Mouse (Mus musculus) heart, embryonic 13.5 days (tissue): ENCODE measurements around the gene Pigh. TPM values are rescaled to one million over a fixed set of nuclear protein-coding genes. Genes with fewer than 3 reads are reported as not detected.

Source experiments
- ATAC-seq: fragments of 200-750 bp; cut with Nextera tagmentation; 2 replicates; pipeline ENCODE4 v1.8.0; 2017; ENCODE audit warnings: moderate TSS enrichment; ENCODE audit not compliant: insufficient number of reproducible peaks, low FRiP score, low TSS enrichment; ENCODE audit errors: extremely low read depth
- H3K27ac ChIP-seq: fragments of 300-500 bp; sonication (generic); replicated peaks from 2 replicates; pipeline ENCODE4 v1.5.1; 2015; ENCODE audit warnings: moderate library complexity, mild to moderate bottlenecking, inconsistent platforms
- H3K27me3 ChIP-seq: fragments of 300-500 bp; sonication (generic); replicated peaks from 2 replicates; pipeline ENCODE4 v1.6.1; 2015; ENCODE audit warnings: mild to moderate bottlenecking, inconsistent platforms
- H3K36me3 ChIP-seq: fragments of 300-500 bp; sonication (generic); 2 replicates; pipeline ENCODE4 v1.6.1; 2015; ENCODE audit warnings: mild to moderate bottlenecking, inconsistent platforms
- H3K4me1 ChIP-seq: fragments of 300-500 bp; sonication (generic); 2 replicates; pipeline ENCODE4 v1.6.1; 2015; ENCODE audit warnings: inconsistent platforms
- H3K4me2 ChIP-seq: fragments of 300-500 bp; sonication (generic); 2 replicates; pipeline ENCODE4 v1.6.1; 2015; ENCODE audit warnings: inconsistent platforms, mild to moderate bottlenecking, moderate library complexity
- H3K4me3 ChIP-seq: fragments of 300-500 bp; sonication (generic); 2 replicates; pipeline ENCODE4 v1.5.1; 2015; ENCODE audit warnings: moderate library complexity, mild to moderate bottlenecking, inconsistent platforms
- H3K9ac ChIP-seq: fragments of 300-500 bp; sonication (generic); 2 replicates; pipeline ENCODE4 v1.6.1; 2015; ENCODE audit warnings: inconsistent platforms, mild to moderate bottlenecking, moderate library complexity
- H3K9me3 ChIP-seq: fragments of 300-500 bp; sonication (generic); 2 replicates; pipeline ENCODE4 v1.6.1; 2016; ENCODE audit warnings: inconsistent platforms
- WGBS: fragments of 180-500 bp; shearing (Covaris S2); methylation state at CpG from one replicate; pipeline ENCODE4 v1.1.7; 2015; ENCODE audit warnings: mixed read lengths; 5-methylcytosine and 5-hydroxymethylcytosine counted together
- polyA plus RNA-seq: library from polyadenylated mRNA; unstranded; fragments of >200 nt; fragmentation: Nextera tagmentation; extraction: Ambion mirVana; gene quantifications from 2 replicates; pipeline ENCODE4 v1.2.1, GENCODE M21; 2015

Pigh gene
- polyA plus RNA-seq, 1 experiment from 2014 or later, result 14.5 TPM

DNA sequence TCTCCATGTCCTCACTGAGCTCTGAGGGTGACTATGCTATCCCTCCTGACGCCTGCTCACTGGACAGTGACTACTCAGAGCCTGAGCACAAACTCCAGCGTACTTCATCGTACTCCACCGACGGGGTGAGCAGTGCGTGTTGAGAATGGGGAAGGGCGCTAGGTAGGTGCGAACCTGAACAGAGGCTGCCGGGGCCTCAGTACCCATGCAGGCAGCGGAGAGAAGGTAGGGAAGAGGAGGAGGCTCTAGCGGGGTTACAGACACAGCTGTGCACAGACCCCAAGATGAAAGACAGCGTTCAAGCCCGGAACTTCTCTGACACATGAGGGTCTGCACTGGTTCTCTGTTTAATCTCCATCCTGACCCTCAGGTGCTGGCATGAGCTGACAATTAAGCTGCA, 25.0 kb downstream of the Pigh start:
- no peak for ATAC-seq
- Histone ChIP-seq H3K27me3 (peaks cover 14% of the 10 kb centered on the region; the same call in 1 of the 2 replicates), H3K27ac (no peak overlapping the region), H3K4me1 (peaks cover 23% of the 10 kb centered on the region), H3K4me3 (no peak overlapping the region), H3K36me3 (peaks cover 59% of the 10 kb centered on the region), H3K9ac (no peak overlapping the region), H3K9me3 (no peaks in the 10 kb centered on the region), H3K4me2 (no peak overlapping the region)
- 81% methylated on average over 13 of the region's 13 CpGs for WGBS

- Histone ChIP-seq H3K27me3 (peaks cover 14% of the 10 kb centered on the region; the same call in 1 of the 2 replicates), H3K4me1 (peaks cover 24% of the 10 kb centered on the region), H3K4me3 (no peak overlapping the region), H3K4me2 (no peak overlapping the region), H3K36me3 (peaks cover 31% of the 10 kb centered on the region), H3K9ac (peak overlapping the region; percentile 10), H3K9me3 (no peaks in the 10 kb centered on the region), H3K27ac (no peak overlapping the region)
- 67% methylated on average over 7 of the region's 7 CpGs for WGBS
- ATAC-seq, result no peak
Observed at GRCm38 (mm10) chr12:79060766-79061652, 28.4 kb downstream of the Pigh start.

DNA sequence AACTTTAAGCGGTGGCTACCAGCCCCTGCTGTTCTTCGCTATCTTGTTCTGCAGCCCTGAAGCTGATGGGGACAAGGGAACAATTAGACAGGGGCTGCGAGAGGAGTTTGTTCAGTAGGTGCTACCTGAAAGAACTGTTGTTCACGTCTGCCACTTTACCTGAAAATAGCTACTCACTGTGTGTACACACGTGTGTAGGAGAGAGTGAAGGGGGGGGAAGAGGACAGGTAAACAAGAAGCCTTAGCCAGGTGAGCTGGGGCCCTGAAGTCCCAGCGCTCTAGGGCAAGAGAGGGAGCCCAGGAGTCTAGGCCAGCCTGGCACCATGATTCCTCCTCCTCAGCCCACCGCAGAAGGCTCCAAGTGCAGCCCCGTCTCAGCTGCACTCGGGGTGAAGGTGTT, 29.3 kb downstream of the Pigh start:
- Histone ChIP-seq H3K27ac (no peak overlapping the region), H3K36me3 (peaks cover 29% of the 10 kb centered on the region), H3K4me2 (no peak overlapping the region), H3K9ac (peak overlapping the region; percentile 10; the same call in 1 of the 2 replicates), H3K4me1 (peaks cover 33% of the 10 kb centered on the region), H3K27me3 (peaks cover 14% of the 10 kb centered on the region; the same call in 1 of the 2 replicates), H3K4me3 (no peak overlapping the region), H3K9me3 (no peaks in the 10 kb centered on the region)
- no peak for ATAC-seq
- 84% methylated on average over 9 of the region's 9 CpGs for WGBS

DNA sequence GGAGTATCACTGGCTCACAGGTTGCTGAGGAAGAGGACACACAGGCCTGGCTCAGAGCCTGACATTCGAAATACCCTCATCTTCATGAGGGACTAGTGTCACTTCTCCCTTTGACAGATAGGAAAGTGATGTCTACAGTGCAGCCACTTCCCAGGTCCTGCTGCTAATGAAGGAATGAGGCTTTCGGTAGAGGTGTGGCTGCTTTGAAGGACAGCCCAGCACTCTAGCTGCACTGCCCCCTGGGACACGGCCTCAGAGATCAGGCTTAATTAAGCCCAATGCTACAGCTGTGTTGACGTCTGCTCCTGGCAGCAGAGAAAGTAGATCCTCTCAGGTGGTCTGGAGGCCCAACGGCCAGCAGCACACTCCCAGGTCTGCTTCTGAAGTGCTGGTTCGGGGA, 29.9 kb downstream of the Pigh start:
- Histone ChIP-seq H3K4me1 (peaks cover 39% of the 10 kb centered on the region), H3K9ac (no peak overlapping the region), H3K9me3 (no peaks in the 10 kb centered on the region), H3K36me3 (peaks cover 31% of the 10 kb centered on the region), H3K27ac (no peak overlapping the region), H3K4me2 (no peak overlapping the region), H3K27me3 (peaks cover 14% of the 10 kb centered on the region; the same call in 1 of the 2 replicates), H3K4me3 (no peak overlapping the region)
- WGBS, result 76% methylated on average over 6 of the region's 6 CpGs
- no peak for ATAC-seq

- peak overlapping the region; percentile 62; the same call in 1 of the 2 replicates for H3K9ac ChIP-seq
- H3K36me3 ChIP-seq, result peaks cover 27% of the 10 kb centered on the region
- peak overlapping the region; percentile 79 for H3K27ac ChIP-seq
- peak overlapping the region; percentile 43 for H3K4me2 ChIP-seq
- H3K4me1 ChIP-seq, result peaks cover 48% of the 10 kb centered on the region
- peak; percentile 70; the same call in 1 of the 2 replicates for ATAC-seq
- 46% methylated on average over 7 of the region's 7 CpGs for WGBS
- peaks cover 8% of the 10 kb centered on the region; the same call in 1 of the 2 replicates for H3K27me3 ChIP-seq
- H3K9me3 ChIP-seq, result no peaks in the 10 kb centered on the region
- H3K4me3 ChIP-seq, result no peak overlapping the region
Observed at GRCm38 (mm10) chr12:79055276-79055675, 34.2 kb downstream of the Pigh start.

DNA sequence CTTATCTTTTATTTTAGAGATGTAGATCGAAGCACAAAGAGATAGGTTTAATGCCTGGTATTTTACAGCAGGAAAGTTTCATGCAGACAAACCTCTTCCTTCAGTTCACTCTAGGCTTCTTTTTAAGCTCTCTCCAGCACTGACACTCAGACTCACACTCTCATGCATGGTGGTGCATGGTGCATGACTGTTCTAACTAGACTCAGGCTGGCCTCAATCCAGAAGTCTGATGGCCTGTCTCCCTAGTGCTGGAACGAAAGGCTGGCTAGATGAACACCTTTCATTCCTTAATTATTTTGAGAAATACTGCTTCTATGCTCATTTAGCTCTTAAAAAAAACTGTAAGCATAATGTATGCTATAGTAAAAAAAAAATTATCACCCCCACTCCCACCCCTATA, 37.4 kb downstream of the Pigh start:
- H3K27me3 ChIP-seq, result peaks cover 12% of the 10 kb centered on the region
- H3K4me2 ChIP-seq, result no peak overlapping the region
- H3K36me3 ChIP-seq, result peaks cover 24% of the 10 kb centered on the region
- WGBS, result 72% methylated on average over 2 of the region's 2 CpGs
- no peaks in the 10 kb centered on the region for H3K9me3 ChIP-seq
- ATAC-seq, result no peak
- H3K9ac ChIP-seq, result 0 out of 2 replicates have a peak overlapping the region, but pooled peaks have one; percentile 24
- no peak overlapping the region for H3K4me3 ChIP-seq
- no peak overlapping the region for H3K27ac ChIP-seq
- H3K4me1 ChIP-seq, result peaks cover 68% of the 10 kb centered on the region

GRCm38 (mm10) chr12:79050545-79051212, 38.8 kb downstream of the Pigh start:
- H3K9ac ChIP-seq, result no peak overlapping the region
- WGBS, result 55% methylated on average over 3 of the region's 3 CpGs
- H3K36me3 ChIP-seq, result peaks cover 22% of the 10 kb centered on the region
- no peak overlapping the region for H3K4me3 ChIP-seq
- H3K27ac ChIP-seq, result no peak overlapping the region
- no peaks in the 10 kb centered on the region for H3K9me3 ChIP-seq
- H3K4me2 ChIP-seq, result no peak overlapping the region
- H3K4me1 ChIP-seq, result peaks cover 64% of the 10 kb centered on the region
- no peak for ATAC-seq
- peaks cover 20% of the 10 kb centered on the region for H3K27me3 ChIP-seq

GRCm38 (mm10) chr12:79049807-79050206, 39.6 kb downstream of the Pigh start:
- no peaks in the 10 kb centered on the region for H3K9me3 ChIP-seq
- no peak overlapping the region for H3K4me2 ChIP-seq
- ATAC-seq, result no peak
- peaks cover 27% of the 10 kb centered on the region for H3K36me3 ChIP-seq
- no peak overlapping the region for H3K27ac ChIP-seq
- no peak overlapping the region for H3K4me3 ChIP-seq
- H3K4me1 ChIP-seq, result peaks cover 58% of the 10 kb centered on the region
- H3K27me3 ChIP-seq, result peaks cover 20% of the 10 kb centered on the region
- 80% methylated on average over 2 of the region's 2 CpGs for WGBS
- H3K9ac ChIP-seq, result no peak overlapping the region

GRCm38 (mm10) chr12:79048898-79049297, 40.6 kb downstream of the Pigh start:
- Histone ChIP-seq H3K9me3 (no peaks in the 10 kb centered on the region), H3K4me1 (peaks cover 57% of the 10 kb centered on the region), H3K27ac (peak overlapping the region; percentile 29; the same call in 1 of the 2 replicates), H3K27me3 (peaks cover 20% of the 10 kb centered on the region), H3K36me3 (peaks cover 18% of the 10 kb centered on the region), H3K4me3 (no peak overlapping the region), H3K4me2 (no peak overlapping the region), H3K9ac (no peak overlapping the region)
- 27% methylated on average over 1 of the region's 1 CpGs for WGBS
- no peak for ATAC-seq

DNA sequence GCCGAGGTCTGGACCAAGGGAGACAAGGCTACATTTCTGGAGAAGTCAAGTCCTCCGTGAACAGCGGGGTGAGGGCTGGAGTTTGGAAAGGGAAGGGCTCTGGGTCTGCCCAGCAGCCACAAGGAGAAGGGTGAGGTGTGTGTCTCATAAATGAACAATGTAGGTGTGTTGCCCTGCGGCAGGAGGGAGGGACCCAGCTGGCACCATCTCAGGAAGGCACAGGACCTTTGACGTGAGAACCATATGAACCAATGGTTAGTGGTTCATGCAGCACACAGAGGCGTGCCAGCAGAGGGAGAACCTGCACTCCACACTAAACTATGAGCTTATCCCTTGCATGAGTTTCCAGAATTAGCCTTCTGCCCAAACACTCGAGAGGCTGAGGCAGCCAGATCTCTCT, 42.2 kb downstream of the Pigh start:
- Histone ChIP-seq H3K36me3 (peaks cover 16% of the 10 kb centered on the region), H3K27ac (no peak overlapping the region), H3K4me1 (peaks cover 49% of the 10 kb centered on the region), H3K27me3 (peaks cover 32% of the 10 kb centered on the region), H3K9ac (no peak overlapping the region), H3K4me2 (no peak overlapping the region), H3K9me3 (no peaks in the 10 kb centered on the region), H3K4me3 (no peak overlapping the region)
- 87% methylated on average over 7 of the region's 7 CpGs for WGBS
- ATAC-seq, result no peak

DNA sequence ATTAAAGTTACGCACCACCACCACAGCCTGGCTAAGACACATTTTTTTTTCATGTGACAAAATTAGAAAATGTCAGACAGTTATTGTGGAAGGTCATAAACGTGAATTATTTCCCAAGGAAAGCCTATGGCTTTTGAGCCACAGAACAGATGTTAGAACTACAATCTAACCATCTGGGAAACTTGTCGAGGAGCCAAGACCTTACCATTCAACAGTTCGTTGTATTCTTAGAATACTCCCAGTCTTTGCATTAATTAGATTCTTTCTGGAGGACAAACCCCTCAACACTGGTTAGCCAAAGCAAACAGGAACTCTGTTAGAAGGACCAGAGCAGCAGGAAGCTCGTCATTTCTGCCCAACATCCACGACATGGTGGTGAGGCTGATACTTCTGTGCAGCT, 43.3 kb downstream of the Pigh start:
- Histone ChIP-seq H3K36me3 (peaks cover 17% of the 10 kb centered on the region), H3K27ac (no peak overlapping the region), H3K27me3 (peaks cover 42% of the 10 kb centered on the region), H3K9me3 (no peaks in the 10 kb centered on the region), H3K9ac (no peak overlapping the region), H3K4me2 (no peak overlapping the region), H3K4me3 (no peak overlapping the region), H3K4me1 (peaks cover 41% of the 10 kb centered on the region)
- ATAC-seq, result no peak
- 63% methylated on average over 6 of the region's 6 CpGs for WGBS
